Mouse (Mus musculus) midbrain, embryonic 13.5 days (tissue): ENCODE data around the gene Prkag1. TPM values are rescaled to one million over a fixed set of nuclear protein-coding genes. Genes with fewer than 3 reads are reported as not detected.
"Not testable (repeated sequence)": the region's sequence is repeated elsewhere in the genome, so short reads cannot be mapped to it uniquely, and the experiment has no call there.

ENCODE experiments used
- ATAC-seq: fragments of 200-750 bp; cut with Nextera tagmentation; 2 replicates; pipeline ENCODE4 v1.8.0; 2017; ENCODE audit warnings: mild to moderate bottlenecking, moderate TSS enrichment, moderate library complexity
- H3K27ac ChIP-seq: fragments of 300-500 bp; sonication (generic); 2 replicates; pipeline ENCODE4 v1.5.1; 2015; ENCODE audit warnings: inconsistent platforms, mild to moderate bottlenecking, moderate library complexity
- H3K27me3 ChIP-seq: fragments of 300-500 bp; sonication (generic); 2 replicates; pipeline ENCODE4 v1.6.1; 2015; ENCODE audit warnings: mild to moderate bottlenecking, inconsistent platforms
- H3K36me3 ChIP-seq: fragments of 300-500 bp; sonication (generic); 2 replicates; pipeline ENCODE4 v1.6.1; 2015; ENCODE audit warnings: mild to moderate bottlenecking, inconsistent platforms
- H3K4me1 ChIP-seq: fragments of 300-500 bp; sonication (generic); replicated peaks from 2 replicates; pipeline ENCODE4 v1.6.1; 2015; ENCODE audit warnings: inconsistent platforms
- H3K4me2 ChIP-seq: fragments of 300-500 bp; sonication (generic); replicated peaks from 2 replicates; pipeline ENCODE4 v1.6.1; 2015; ENCODE audit warnings: moderate library complexity, mild to moderate bottlenecking, inconsistent platforms
- H3K4me3 ChIP-seq: fragments of 300-500 bp; sonication (generic); replicated peaks from 2 replicates; pipeline ENCODE4 v1.5.1; 2015; ENCODE audit warnings: mild to moderate bottlenecking, inconsistent platforms
- H3K9ac ChIP-seq: fragments of 300-500 bp; sonication (generic); replicated peaks from 2 replicates; pipeline ENCODE4 v1.6.1; 2015; ENCODE audit warnings: mild to moderate bottlenecking, inconsistent platforms
- H3K9me3 ChIP-seq: fragments of 300-500 bp; sonication (generic); 2 replicates; pipeline ENCODE4 v1.6.1; 2016; ENCODE audit warnings: mild to moderate bottlenecking, inconsistent platforms
- WGBS: fragments of 180-500 bp; shearing (Covaris S2); methylation state at CpG from one replicate; pipeline ENCODE4 v1.1.7; 2015; 5-methylcytosine and 5-hydroxymethylcytosine counted together
- polyA plus RNA-seq: library from polyadenylated mRNA; unstranded; fragments of >200 nt; fragmentation: Nextera tagmentation; extraction: Ambion mirVana; gene quantifications from 2 replicates; pipeline ENCODE4 v1.2.1, GENCODE M21; 2015

Gene Prkag1
- polyA plus RNA-seq, 1 experiment from 2014 or later: 83.3 TPM

GRCm38 (mm10) chr15:98834059-98834458 is 2.7 kb upstream of the Prkag1 start:
- no peak overlapping the region for H3K9ac ChIP-seq
- H3K36me3 ChIP-seq: peaks cover 60% of the 10 kb centered on the region
- H3K9me3 ChIP-seq: no peaks in the 10 kb centered on the region

GRCm38 (mm10) chr15:98833281-98833680 is 2.0 kb upstream of the Prkag1 start:
- Histone ChIP-seq H3K9me3 (no peaks in the 10 kb centered on the region), H3K27me3 (no peaks in the 10 kb centered on the region), H3K36me3 (peaks cover 53% of the 10 kb centered on the region), H3K4me1 (peaks cover 17% of the 10 kb centered on the region), H3K4me2 (no peak overlapping the region), H3K4me3 (no peak overlapping the region), H3K27ac (no peak overlapping the region), H3K9ac (no peak overlapping the region)
- 88% methylated on average over 11 of the region's 11 CpGs for WGBS
- ATAC-seq: no peak

More at GRCm38 (mm10) chr15:98834059-98834458, 2.7 kb upstream of the Prkag1 start:
- 92% methylated on average over 12 of the region's 13 CpGs for WGBS
- Histone ChIP-seq H3K27ac (no peak overlapping the region), H3K4me3 (no peak overlapping the region), H3K27me3 (no peaks in the 10 kb centered on the region), H3K4me1 (peaks cover 17% of the 10 kb centered on the region), H3K4me2 (no peak overlapping the region)
- no peak for ATAC-seq

- H3K36me3 ChIP-seq: peaks cover 47% of the 10 kb centered on the region
- WGBS: 67% methylated on average over 12 of the region's 12 CpGs
- no peaks in the 10 kb centered on the region for H3K9me3 ChIP-seq
- no peak for ATAC-seq
- peaks cover 17% of the 10 kb centered on the region for H3K4me1 ChIP-seq
- no peaks in the 10 kb centered on the region for H3K27me3 ChIP-seq
- H3K4me3 ChIP-seq: no peak overlapping the region
- H3K27ac ChIP-seq: peak overlapping the region; percentile 65
- H3K9ac ChIP-seq: 0 out of 2 replicates have a peak overlapping the region, but pooled peaks have one; percentile 6
- H3K4me2 ChIP-seq: peak overlapping the region; percentile 81; the same call in 1 of the 2 replicates
Observed at GRCm38 (mm10) chr15:98832161-98833058, 1.1 kb upstream of the Prkag1 start.

GRCm38 (mm10) chr15:98831684-98832035 is 339 bp upstream of the Prkag1 start:
- WGBS: 19% methylated on average over 9 of the region's 9 CpGs
- peak overlapping the region; percentile 81 for H3K27ac ChIP-seq
- peaks cover 17% of the 10 kb centered on the region for H3K4me1 ChIP-seq
- H3K4me3 ChIP-seq: peak overlapping the region; percentile 77
- H3K27me3 ChIP-seq: no peaks in the 10 kb centered on the region
- H3K36me3 ChIP-seq: peaks cover 40% of the 10 kb centered on the region
- H3K9me3 ChIP-seq: no peaks in the 10 kb centered on the region
- ATAC-seq: peak; percentile 59
- H3K4me2 ChIP-seq: peak overlapping the region; percentile 81
- H3K9ac ChIP-seq: 0 out of 2 replicates have a peak overlapping the region, but pooled peaks have one; percentile 84

- H3K9ac ChIP-seq: no peak overlapping the region
- H3K4me1 ChIP-seq: peaks cover 17% of the 10 kb centered on the region
- no peak overlapping the region for H3K27ac ChIP-seq
- WGBS: 88% methylated on average over 7 of the region's 7 CpGs
- peaks cover 34% of the 10 kb centered on the region for H3K36me3 ChIP-seq
- ATAC-seq: no peak
- H3K4me2 ChIP-seq: no peak overlapping the region
- no peaks in the 10 kb centered on the region for H3K27me3 ChIP-seq
- no peak overlapping the region for H3K4me3 ChIP-seq
- no peaks in the 10 kb centered on the region for H3K9me3 ChIP-seq
Observed at GRCm38 (mm10) chr15:98827611-98828011, 3.7 kb downstream of the Prkag1 start.

GRCm38 (mm10) chr15:98823434-98823833 is 7.9 kb downstream of the Prkag1 start:
- no peaks in the 10 kb centered on the region for H3K9me3 ChIP-seq
- no peak for ATAC-seq
- WGBS: 73% methylated on average over 3 of the region's 3 CpGs
- no peak overlapping the region for H3K27ac ChIP-seq
- H3K27me3 ChIP-seq: no peaks in the 10 kb centered on the region
- no peak overlapping the region for H3K9ac ChIP-seq
- H3K36me3 ChIP-seq: peaks cover 43% of the 10 kb centered on the region
- H3K4me3 ChIP-seq: no peak overlapping the region
- H3K4me1 ChIP-seq: no peaks in the 10 kb centered on the region
- H3K4me2 ChIP-seq: no peak overlapping the region

GRCm38 (mm10) chr15:98822147-98822546 is 9.2 kb downstream of the Prkag1 start:
- H3K4me1 ChIP-seq: no peaks in the 10 kb centered on the region
- no peaks in the 10 kb centered on the region for H3K27me3 ChIP-seq
- H3K27ac ChIP-seq: no peak overlapping the region
- no peak overlapping the region for H3K9ac ChIP-seq
- no peak for ATAC-seq
- 91% methylated on average over 5 of the region's 5 CpGs for WGBS
- H3K36me3 ChIP-seq: peaks cover 40% of the 10 kb centered on the region
- H3K4me2 ChIP-seq: no peak overlapping the region
- no peaks in the 10 kb centered on the region for H3K9me3 ChIP-seq
- H3K4me3 ChIP-seq: no peak overlapping the region

GRCm38 (mm10) chr15:98821403-98821802 is 9.9 kb downstream of the Prkag1 start:
- no peak overlapping the region for H3K4me3 ChIP-seq
- no peak overlapping the region for H3K4me2 ChIP-seq
- no peak for ATAC-seq
- no peaks in the 10 kb centered on the region for H3K27me3 ChIP-seq
- H3K27ac ChIP-seq: no peak overlapping the region
- H3K36me3 ChIP-seq: peaks cover 45% of the 10 kb centered on the region
- WGBS: 25% methylated on average over 10 of the region's 10 CpGs
- no peaks in the 10 kb centered on the region for H3K9me3 ChIP-seq
- H3K4me1 ChIP-seq: no peaks in the 10 kb centered on the region
- H3K9ac ChIP-seq: no peak overlapping the region

- peaks cover 48% of the 10 kb centered on the region for H3K36me3 ChIP-seq
- no peak overlapping the region for H3K4me3 ChIP-seq
- WGBS: 86% methylated on average over 4 of the region's 4 CpGs
Observed at GRCm38 (mm10) chr15:98820937-98821336, 10.4 kb downstream of the Prkag1 start.

GRCm38 (mm10) chr15:98818171-98818570 is 13.2 kb downstream of the Prkag1 start:
- H3K27ac ChIP-seq: no peak overlapping the region
- peaks cover 48% of the 10 kb centered on the region for H3K36me3 ChIP-seq
- H3K4me3 ChIP-seq: no peak overlapping the region
- no peak for ATAC-seq
- 93% methylated on average over 7 of the region's 7 CpGs for WGBS
- no peaks in the 10 kb centered on the region for H3K4me1 ChIP-seq
- H3K27me3 ChIP-seq: no peaks in the 10 kb centered on the region
- H3K9me3 ChIP-seq: no peaks in the 10 kb centered on the region
- no peak overlapping the region for H3K4me2 ChIP-seq
- no peak overlapping the region for H3K9ac ChIP-seq

More at GRCm38 (mm10) chr15:98820937-98821336, 10.4 kb downstream of the Prkag1 start:
- Histone ChIP-seq H3K9me3 (no peaks in the 10 kb centered on the region), H3K27me3 (no peaks in the 10 kb centered on the region), H3K4me2 (no peak overlapping the region), H3K4me1 (no peaks in the 10 kb centered on the region), H3K27ac (no peak overlapping the region), H3K9ac (no peak overlapping the region)
- no peak for ATAC-seq

- no peak for ATAC-seq
- no peak overlapping the region for H3K4me3 ChIP-seq
- H3K9me3 ChIP-seq: no peaks in the 10 kb centered on the region
- no peak overlapping the region for H3K9ac ChIP-seq
- H3K27me3 ChIP-seq: peaks cover 33% of the 10 kb centered on the region
- WGBS: 84% methylated on average over 20 of the region's 20 CpGs
- peaks cover 13% of the 10 kb centered on the region for H3K4me1 ChIP-seq
- no peak overlapping the region for H3K4me2 ChIP-seq
- peaks cover 54% of the 10 kb centered on the region for H3K36me3 ChIP-seq
- H3K27ac ChIP-seq: no peak overlapping the region
Observed at GRCm38 (mm10) chr15:98812741-98813424, 18.4 kb downstream of the Prkag1 start.

GRCm38 (mm10) chr15:98810212-98810611 is 21.1 kb downstream of the Prkag1 start:
- H3K4me3 ChIP-seq, H3K9ac ChIP-seq, ATAC-seq, H3K27ac ChIP-seq, H3K4me2 ChIP-seq, H3K9me3 ChIP-seq: not testable (repeated sequence)
- peaks cover 39% of the 10 kb centered on the region for H3K4me1 ChIP-seq
- WGBS: 77% methylated on average over 6 of the region's 6 CpGs
- H3K27me3 ChIP-seq: peaks cover 60% of the 10 kb centered on the region
- H3K36me3 ChIP-seq: peaks cover 39% of the 10 kb centered on the region
